Mouse (Mus musculus) embryonic facial prominence, embryonic 13.5 days (tissue): ENCODE measurements around the gene Plekhg5. TPM values are rescaled to one million over a fixed set of nuclear protein-coding genes. Genes with fewer than 3 reads are reported as not detected.
A peak's percentile ranks its signal among the peaks of the same experiment; 100 is the strongest.

Experiments used
- ATAC-seq: fragments of 200-750 bp; cut with Nextera tagmentation; 2 replicates; pipeline ENCODE4 v1.8.0; 2017; ENCODE audit warnings: low read depth; ENCODE audit not compliant: insufficient number of reproducible peaks, insufficient read depth, low FRiP score, low TSS enrichment
- H3K27ac ChIP-seq: fragments of 300-500 bp; sonication (generic); 2 replicates; pipeline ENCODE4 v1.5.1; 2015; ENCODE audit warnings: moderate library complexity, mild to moderate bottlenecking, inconsistent platforms
- H3K27me3 ChIP-seq: fragments of 300-500 bp; sonication (generic); 2 replicates; pipeline ENCODE4 v1.6.1; 2015; ENCODE audit warnings: mild to moderate bottlenecking, inconsistent platforms
- H3K36me3 ChIP-seq: fragments of 300-500 bp; sonication (generic); 2 replicates; pipeline ENCODE4 v1.6.1; 2015; ENCODE audit warnings: mild to moderate bottlenecking, inconsistent platforms
- H3K4me1 ChIP-seq: fragments of 300-500 bp; sonication (generic); 2 replicates; pipeline ENCODE4 v1.6.1; 2015; ENCODE audit warnings: inconsistent platforms
- H3K4me2 ChIP-seq: fragments of 300-500 bp; sonication (generic); 2 replicates; pipeline ENCODE4 v1.6.1; 2015; ENCODE audit warnings: moderate library complexity, mild to moderate bottlenecking, inconsistent platforms
- H3K4me3 ChIP-seq: fragments of 300-500 bp; sonication (generic); 2 replicates; pipeline ENCODE4 v1.5.1; 2015; ENCODE audit warnings: mild to moderate bottlenecking, inconsistent platforms
- H3K9ac ChIP-seq: fragments of 300-500 bp; sonication (generic); 2 replicates; pipeline ENCODE4 v1.6.1; 2015; ENCODE audit warnings: mild to moderate bottlenecking, inconsistent platforms
- H3K9me3 ChIP-seq: fragments of 300-500 bp; sonication (generic); 2 replicates; pipeline ENCODE4 v1.6.1; 2016; ENCODE audit warnings: inconsistent platforms
- WGBS: fragments of 180-500 bp; shearing (Covaris S2); methylation state at CpG from one replicate; pipeline ENCODE4 v1.1.7; 2015; ENCODE audit warnings: mixed read lengths; 5-methylcytosine and 5-hydroxymethylcytosine counted together
- polyA plus RNA-seq: library from polyadenylated mRNA; unstranded; fragments of >200 nt; fragmentation: Nextera tagmentation; extraction: Ambion mirVana; gene quantifications from 2 replicates; pipeline ENCODE4 v1.2.1, GENCODE M21; 2015

The Plekhg5 gene
- polyA plus RNA-seq, 1 experiment from 2014 or later = 19.5 TPM

GRCm38 (mm10) chr4:152038985-152039830 is 33.1 kb upstream of the Plekhg5 start, which contains the start of gene Nol9:
TSS of gene Nol9 (plus strand) at chr4:152039321.
- 0 out of 2 replicates have a peak within 1 kb of the TSS, but pooled peaks have one; percentile 3 for H3K27ac ChIP-seq
- under 1% methylated on average over 86 of the region's 86 CpGs for WGBS
- no peaks in the 10 kb centered on the region for H3K9me3 ChIP-seq

GRCm38 (mm10) chr4:152039831-152040310 is 32.4 kb upstream of the Plekhg5 start:
- Histone ChIP-seq H3K4me1 (peaks cover 16% of the 10 kb centered on the region), H3K27ac (no peak overlapping the region), H3K9ac (peak overlapping the region; percentile 95), H3K4me3 (peak overlapping the region; percentile 100), H3K9me3 (no peaks in the 10 kb centered on the region), H3K36me3 (peaks cover 40% of the 10 kb centered on the region), H3K4me2 (peak overlapping the region; percentile 97), H3K27me3 (no peaks in the 10 kb centered on the region)
- WGBS = 3% methylated on average over 25 of the region's 25 CpGs
- no peak for ATAC-seq

More at GRCm38 (mm10) chr4:152038985-152039830, 33.1 kb upstream of the Plekhg5 start, which contains the start of gene Nol9:
- peaks cover 16% of the 10 kb centered on the region for H3K4me1 ChIP-seq
- H3K4me2 ChIP-seq = peak within 1 kb of the TSS; percentile 97
- H3K27me3 ChIP-seq = no peaks in the 10 kb centered on the region
- peak; percentile 77; the same call in 1 of the 2 replicates for ATAC-seq
- H3K36me3 ChIP-seq = peaks cover 34% of the 10 kb centered on the region
- H3K9ac ChIP-seq = peak within 1 kb of the TSS; percentile 95
- H3K4me3 ChIP-seq = peak within 1 kb of the TSS; percentile 100

GRCm38 (mm10) chr4:152041924-152042641 is 30.2 kb upstream of the Plekhg5 start:
- no peak overlapping the region for H3K4me3 ChIP-seq
- WGBS = 96% methylated on average over 22 of the region's 22 CpGs
- H3K9me3 ChIP-seq = no peaks in the 10 kb centered on the region
- H3K4me1 ChIP-seq = peaks cover 16% of the 10 kb centered on the region
- H3K36me3 ChIP-seq = peaks cover 61% of the 10 kb centered on the region
- H3K27me3 ChIP-seq = no peaks in the 10 kb centered on the region
- no peak overlapping the region for H3K9ac ChIP-seq
- H3K27ac ChIP-seq = no peak overlapping the region
- H3K4me2 ChIP-seq = no peak overlapping the region
- no peak for ATAC-seq

GRCm38 (mm10) chr4:152043171-152043570 is 29.1 kb upstream of the Plekhg5 start:
- H3K9me3 ChIP-seq = no peaks in the 10 kb centered on the region
- no peak overlapping the region for H3K4me3 ChIP-seq
- H3K27ac ChIP-seq = no peak overlapping the region
- H3K4me2 ChIP-seq = no peak overlapping the region
- 93% methylated on average over 3 of the region's 3 CpGs for WGBS
- H3K9ac ChIP-seq = no peak overlapping the region
- ATAC-seq = no peak
- peaks cover 16% of the 10 kb centered on the region for H3K4me1 ChIP-seq
- no peaks in the 10 kb centered on the region for H3K27me3 ChIP-seq
- H3K36me3 ChIP-seq = peaks cover 72% of the 10 kb centered on the region

GRCm38 (mm10) chr4:152044609-152045008 is 27.7 kb upstream of the Plekhg5 start:
- WGBS = 70% methylated on average over 6 of the region's 6 CpGs
- Histone ChIP-seq H3K27ac (no peak overlapping the region), H3K4me3 (no peak overlapping the region), H3K9me3 (no peaks in the 10 kb centered on the region), H3K4me2 (no peak overlapping the region), H3K9ac (no peak overlapping the region), H3K27me3 (no peaks in the 10 kb centered on the region), H3K36me3 (peaks cover 84% of the 10 kb centered on the region), H3K4me1 (peaks cover 9% of the 10 kb centered on the region)
- no peak for ATAC-seq

- Histone ChIP-seq H3K4me1 (no peaks in the 10 kb centered on the region), H3K9me3 (no peaks in the 10 kb centered on the region), H3K27ac (no peak overlapping the region), H3K36me3 (peaks cover 54% of the 10 kb centered on the region), H3K4me2 (no peak overlapping the region), H3K9ac (no peak overlapping the region), H3K4me3 (no peak overlapping the region), H3K27me3 (no peaks in the 10 kb centered on the region)
- ATAC-seq = no peak
- WGBS = 72% methylated on average over 9 of the region's 9 CpGs
Measured at GRCm38 (mm10) chr4:152062390-152063110, 9.7 kb upstream of the Plekhg5 start.

- no peak overlapping the region for H3K4me2 ChIP-seq
- H3K27ac ChIP-seq = no peak overlapping the region
- peaks cover 2% of the 10 kb centered on the region; the same call in 1 of the 2 replicates for H3K4me1 ChIP-seq
- H3K9ac ChIP-seq = no peak overlapping the region
- no peak for ATAC-seq
- H3K36me3 ChIP-seq = peaks cover 15% of the 10 kb centered on the region
- no peaks in the 10 kb centered on the region for H3K27me3 ChIP-seq
- no peak overlapping the region for H3K4me3 ChIP-seq
- no peaks in the 10 kb centered on the region for H3K9me3 ChIP-seq
Measured at GRCm38 (mm10) chr4:152067280-152067679, 5.0 kb upstream of the Plekhg5 start.

- WGBS = 79% methylated on average over 6 of the region's 6 CpGs
- no peak for ATAC-seq
- no peaks in the 10 kb centered on the region for H3K27me3 ChIP-seq
- no peak overlapping the region for H3K27ac ChIP-seq
- H3K4me3 ChIP-seq = no peak overlapping the region
- H3K36me3 ChIP-seq = peaks cover 6% of the 10 kb centered on the region; the same call in 1 of the 2 replicates
- H3K4me2 ChIP-seq = no peak overlapping the region
- peaks cover 8% of the 10 kb centered on the region for H3K4me1 ChIP-seq
- H3K9me3 ChIP-seq = no peaks in the 10 kb centered on the region
- H3K9ac ChIP-seq = no peak overlapping the region
Measured at GRCm38 (mm10) chr4:152068166-152068724, 4.1 kb upstream of the Plekhg5 start.

GRCm38 (mm10) chr4:152069245-152069644 is 3.1 kb upstream of the Plekhg5 start:
- Histone ChIP-seq H3K9ac (no peak overlapping the region), H3K27me3 (no peaks in the 10 kb centered on the region)
- WGBS = 78% methylated on average over 3 of the region's 3 CpGs

GRCm38 (mm10) chr4:152070494-152071396 is 1.6 kb upstream of the Plekhg5 start:
- no peaks in the 10 kb centered on the region for H3K27me3 ChIP-seq
- WGBS = 76% methylated on average over 11 of the region's 11 CpGs
- H3K9me3 ChIP-seq = no peaks in the 10 kb centered on the region
- H3K4me1 ChIP-seq = peaks cover 18% of the 10 kb centered on the region
- H3K4me3 ChIP-seq = no peak overlapping the region
- H3K9ac ChIP-seq = no peak overlapping the region
- no peaks in the 10 kb centered on the region for H3K36me3 ChIP-seq
- ATAC-seq = no peak
- no peak overlapping the region for H3K27ac ChIP-seq
- H3K4me2 ChIP-seq = no peak overlapping the region

More at GRCm38 (mm10) chr4:152069245-152069644, 3.1 kb upstream of the Plekhg5 start:
- no peak for ATAC-seq
- Histone ChIP-seq H3K4me2 (no peak overlapping the region), H3K27ac (no peak overlapping the region), H3K36me3 (peaks cover 3% of the 10 kb centered on the region; the same call in 1 of the 2 replicates), H3K9me3 (no peaks in the 10 kb centered on the region), H3K4me3 (no peak overlapping the region), H3K4me1 (peaks cover 16% of the 10 kb centered on the region)
